ENCODE assay signal across 16 mouse cellular contexts in genomic region chr3:79410629-79410995, GRCm38 (mm10).
DNase-seq lines count a peak whose midpoint lies in the region; ATAC-seq and TF ChIP-seq lines count a peak whose summit lies in the region.
"Had no signal": no experiment of that assay in that cellular context is flagged by ENCODE, and none has a peak within 500 bp of the region (broad histone marks: within the 10 kb centered on the region; RNA-seq: fewer than 3 reads in every experiment).

No protein-coding gene starts in this region.

- H3K4me2 ChIP-seq in forebrain, embryonic 13.5 days: no peak overlapping the region
- no peak overlapping the region for H3K4me2 ChIP-seq in forebrain, embryonic 15.5 days (replicated peaks)
- H3K4me2 ChIP-seq in lung, postnatal 0 days (replicated peaks; ENCODE audit: low read depth, low read length): no peak overlapping the region
- no peak overlapping the region for H3K4me2 ChIP-seq in embryonic facial prominence, embryonic 11.5 days (ENCODE audit: low read depth, low read length)
- no peak overlapping the region for H3K4me2 ChIP-seq in neural tube, embryonic 11.5 days (ENCODE audit: low read depth)
- H3K4me2 ChIP-seq: intestine, embryonic 15.5 days; stomach, embryonic 15.5 days had no signal

- WGBS in forebrain, embryonic 13.5 days: 36% methylated on average over 5 of the region's 5 CpGs
- WGBS in forebrain, embryonic 15.5 days: 39% methylated on average over 5 of the region's 5 CpGs
- 46% methylated on average over 5 of the region's 5 CpGs for WGBS in lung, postnatal 0 days
- WGBS in embryonic facial prominence, embryonic 11.5 days: 15% methylated on average over 5 of the region's 5 CpGs
- 35% methylated on average over 5 of the region's 5 CpGs for WGBS in neural tube, embryonic 11.5 days

- no peaks in the 10 kb centered on the region for H3K36me3 ChIP-seq in forebrain, embryonic 13.5 days (ENCODE audit: poor library complexity, severe bottlenecking)
- H3K36me3 ChIP-seq in forebrain, embryonic 15.5 days: no peaks in the 10 kb centered on the region
- H3K36me3 ChIP-seq in lung, postnatal 0 days (ENCODE audit: insufficient read depth, low read length): no peaks in the 10 kb centered on the region
- H3K36me3 ChIP-seq in embryonic facial prominence, embryonic 11.5 days (replicated peaks; ENCODE audit: control insufficient read depth, insufficient read depth, low read depth, low read length): no peaks in the 10 kb centered on the region
- no peaks in the 10 kb centered on the region for H3K36me3 ChIP-seq in neural tube, embryonic 11.5 days (ENCODE audit: control insufficient read depth, insufficient read depth, low read length)
- H3K36me3 ChIP-seq: intestine, embryonic 15.5 days; neural tube, embryonic 12.5 days; stomach, embryonic 15.5 days had no signal

- H3K4me1 ChIP-seq in forebrain, embryonic 13.5 days: peaks cover 14% of the 10 kb centered on the region
- H3K4me1 ChIP-seq in forebrain, embryonic 15.5 days: peaks cover 17% of the 10 kb centered on the region; the same call in 1 of the 2 replicates
- H3K4me1 ChIP-seq in lung, postnatal 0 days (ENCODE audit: insufficient read depth, low read depth, low read length): no peaks in the 10 kb centered on the region
- H3K4me1 ChIP-seq in embryonic facial prominence, embryonic 11.5 days (ENCODE audit: control insufficient read depth, insufficient read depth, low read length): no peaks in the 10 kb centered on the region
- H3K4me1 ChIP-seq in neural tube, embryonic 11.5 days (ENCODE audit: control insufficient read depth, insufficient read depth, low read length): peaks cover 3% of the 10 kb centered on the region; the same call in 1 of the 2 replicates
- H3K4me1 ChIP-seq: intestine, embryonic 15.5 days; stomach, embryonic 15.5 days had no signal

- TF ChIP-seq EP300 in lung, postnatal 0 days (IDR thresholded peaks at IDR 0.05): no peak

- 0 out of 2 replicates have a peak, but pooled peaks have one; percentile 25 for ATAC-seq in forebrain, embryonic 13.5 days
- no peak for ATAC-seq in forebrain, embryonic 15.5 days (replicated peaks)
- ATAC-seq in lung, postnatal 0 days: no peak
- peak; percentile 39; the same call in 1 of the 2 replicates for ATAC-seq in embryonic facial prominence, embryonic 11.5 days (replicated peaks; ENCODE audit: insufficient number of reproducible peaks, low FRiP score, low TSS enrichment, low read depth)
- ATAC-seq in neural tube, embryonic 11.5 days (ENCODE audit: insufficient read depth, low FRiP score, low TSS enrichment): peak; percentile 61; the same call in 1 of the 2 replicates
- ATAC-seq: intestine, embryonic 15.5 days had no signal

- TF ChIP-seq CTCF in lung, postnatal 0 days (IDR thresholded peaks at IDR 0.05): no peak

- no peak overlapping the region for H3K9ac ChIP-seq in forebrain, embryonic 13.5 days
- no peak overlapping the region for H3K9ac ChIP-seq in forebrain, embryonic 15.5 days (replicated peaks)
- H3K9ac ChIP-seq in lung, postnatal 0 days (replicated peaks; ENCODE audit: low read depth): no peak overlapping the region
- H3K9ac ChIP-seq in embryonic facial prominence, embryonic 11.5 days (replicated peaks; ENCODE audit: low read length): no peak overlapping the region
- no peak overlapping the region for H3K9ac ChIP-seq in neural tube, embryonic 11.5 days (ENCODE audit: low read length)
- H3K9ac ChIP-seq: intestine, embryonic 15.5 days; neural tube, embryonic 12.5 days; stomach, embryonic 15.5 days had no signal

- H3K27me3 ChIP-seq in forebrain, embryonic 13.5 days: no peaks in the 10 kb centered on the region
- H3K27me3 ChIP-seq in forebrain, embryonic 15.5 days: no peaks in the 10 kb centered on the region
- no peaks in the 10 kb centered on the region for H3K27me3 ChIP-seq in lung, postnatal 0 days (replicated peaks; ENCODE audit: insufficient read depth, low read length)
- H3K27me3 ChIP-seq in embryonic facial prominence, embryonic 11.5 days (ENCODE audit: control insufficient read depth, insufficient read depth, low read length): no peaks in the 10 kb centered on the region
- H3K27me3 ChIP-seq in neural tube, embryonic 11.5 days (ENCODE audit: control insufficient read depth, insufficient read depth, low read length): no peaks in the 10 kb centered on the region
- H3K27me3 ChIP-seq: intestine, embryonic 15.5 days; neural tube, embryonic 12.5 days; stomach, embryonic 15.5 days had no signal

- no peak overlapping the region for H3K4me3 ChIP-seq in forebrain, embryonic 13.5 days
- no peak overlapping the region for H3K4me3 ChIP-seq in forebrain, embryonic 15.5 days
- no peak overlapping the region for H3K4me3 ChIP-seq in lung, postnatal 0 days (ENCODE audit: low read depth, low read length)
- H3K4me3 ChIP-seq in embryonic facial prominence, embryonic 11.5 days (ENCODE audit: low read depth, low read length): no peak overlapping the region
- H3K4me3 ChIP-seq in neural tube, embryonic 11.5 days (ENCODE audit: low read depth, low read length): no peak overlapping the region
- H3K4me3 ChIP-seq: intestine, embryonic 15.5 days; neural tube, embryonic 12.5 days; stomach, embryonic 15.5 days had no signal

- H3K27ac ChIP-seq in forebrain, embryonic 13.5 days: no peak overlapping the region
- H3K27ac ChIP-seq in forebrain, embryonic 15.5 days (replicated peaks): no peak overlapping the region
- H3K27ac ChIP-seq in lung, postnatal 0 days (ENCODE audit: low read length): no peak overlapping the region
- H3K27ac ChIP-seq in embryonic facial prominence, embryonic 11.5 days (replicated peaks; ENCODE audit: low read depth, low read length): no peak overlapping the region
- no peak overlapping the region for H3K27ac ChIP-seq in neural tube, embryonic 11.5 days (ENCODE audit: low read depth, low read length)
- H3K27ac ChIP-seq: intestine, embryonic 15.5 days; neural tube, embryonic 12.5 days; stomach, embryonic 15.5 days had no signal

- peak; percentile 27 for DNase-seq in lung, postnatal 0 days (ENCODE audit: low spot score)
- no peak for DNase-seq in lung, postnatal 14 days
- peak; percentile 60 for DNase-seq in embryonic facial prominence, embryonic 11.5 days (ENCODE audit: low spot score)
- DNase-seq in neural tube, embryonic 11.5 days (ENCODE audit: low spot score): peak; percentile 32
- no peak for DNase-seq in spleen, postnatal 14 days (ENCODE audit: low spot score in 2 of 2)
- no peak for DNase-seq in layer of hippocampus, postnatal 36 days
- DNase-seq: adrenal gland, adult 2 months; gastrocnemius, postnatal 36 days; layer of hippocampus, adult 9-11 months; right cerebral cortex, postnatal 14 days; thymus, postnatal 36 days had no signal

- no peaks in the 10 kb centered on the region for H3K9me3 ChIP-seq in forebrain, embryonic 13.5 days (replicated peaks)
- no peaks in the 10 kb centered on the region for H3K9me3 ChIP-seq in forebrain, embryonic 15.5 days
- H3K9me3 ChIP-seq in lung, postnatal 0 days (ENCODE audit: low read length): no peaks in the 10 kb centered on the region
- no peaks in the 10 kb centered on the region for H3K9me3 ChIP-seq in embryonic facial prominence, embryonic 11.5 days (replicated peaks; ENCODE audit: control insufficient read depth, low read length)
- H3K9me3 ChIP-seq in neural tube, embryonic 11.5 days (ENCODE audit: control insufficient read depth, low read length): no peaks in the 10 kb centered on the region
- H3K9me3 ChIP-seq: intestine, embryonic 15.5 days; neural tube, embryonic 12.5 days; stomach, embryonic 15.5 days had no signal

Comparison
In these comparisons a context has a peak if more than half of its experiments do, and no peak if none do; other contexts are left out.
1. ATAC-seq: peak in forebrain, embryonic 13.5 days (single experiment), embryonic facial prominence, embryonic 11.5 days (single experiment) and neural tube, embryonic 11.5 days (single experiment); none in forebrain, embryonic 15.5 days (single experiment) and lung, postnatal 0 days (single experiment).
2. DNase-seq: peak in lung, postnatal 0 days (single experiment), embryonic facial prominence, embryonic 11.5 days (single experiment) and neural tube, embryonic 11.5 days (single experiment); none in lung, postnatal 14 days (single experiment), spleen, postnatal 14 days (0 of 2) and layer of hippocampus, postnatal 36 days (0 of 2).